Mouse (Mus musculus) hindlimb bud, embryonic 11.5 days (tissue): ENCODE results near the gene Daxx.
A peak's percentile ranks its signal among the peaks of the same experiment; 100 is the strongest.
"Not testable (repeated sequence)": the region's sequence is repeated elsewhere in the genome, so short reads cannot be mapped to it uniquely, and the experiment has no call there.

ENCODE experiments used
- DNase-seq: peaks from one replicate; pipeline ENCODE4 v3.0.0-alpha.2; 2012; ENCODE audit warnings: low read depth, low spot score; ENCODE audit errors: extremely low spot score

Daxx gene

GRCm38 (mm10) chr17:33909077-33909868 lies at the start of gene Daxx:
Gene Daxx (plus strand): TSS chr17:33909414.
- peak; percentile 85 for DNase-seq

GRCm38 (mm10) chr17:33865330-33866030 lies 43.7 kb upstream of the Daxx start:
- no peak for DNase-seq

DNA sequence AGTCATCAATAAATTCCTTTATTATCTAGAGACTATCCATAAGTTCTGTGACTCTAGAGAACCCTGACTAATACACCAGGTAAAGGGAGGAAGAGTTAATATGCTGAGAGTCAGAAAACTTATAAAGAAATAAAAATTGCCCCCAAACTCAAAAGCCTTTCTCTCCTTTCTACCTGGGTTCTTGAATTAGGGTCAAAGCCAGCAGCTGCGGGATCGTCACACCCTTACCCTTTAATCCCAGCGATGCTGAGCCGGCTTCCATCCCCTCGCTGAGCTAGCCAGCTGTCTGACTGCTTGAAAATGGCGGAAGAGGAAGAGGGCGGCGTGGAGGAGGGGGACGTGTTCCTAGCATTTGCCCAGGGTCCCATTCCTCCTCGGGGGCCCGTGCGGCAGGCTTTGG lies 35.7 kb upstream of the Daxx start, which contains the start of gene Gm7029:
Gene Gm7029, plus strand, starts transcription at position 301 of the 400 bp plus-strand sequence.
- not testable (repeated sequence) for DNase-seq

DNA sequence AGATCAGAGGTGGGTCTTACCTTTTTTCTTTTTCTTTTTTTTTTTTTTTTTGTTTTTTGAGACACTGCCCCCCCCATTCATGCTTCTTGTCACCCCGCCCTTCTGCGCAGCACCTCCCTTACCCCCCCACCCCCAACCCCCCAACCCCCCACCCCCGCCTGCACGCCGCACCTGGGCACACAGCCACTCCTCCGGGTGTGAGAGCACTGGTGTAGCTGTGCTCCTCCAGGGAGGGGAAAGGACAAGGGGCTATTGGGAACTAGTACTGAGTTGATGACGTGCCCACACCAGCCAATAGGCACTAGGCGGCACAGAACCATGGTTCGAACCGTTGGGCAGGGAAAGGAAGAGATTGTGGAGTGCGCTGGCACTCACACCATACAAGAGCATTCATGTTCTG lies 34.8 kb upstream of the Daxx start:
- no peak for DNase-seq

- DNase-seq: not testable (repeated sequence)
Measured at GRCm38 (mm10) chr17:33875797-33876196, 33.4 kb upstream of the Daxx start.

DNA sequence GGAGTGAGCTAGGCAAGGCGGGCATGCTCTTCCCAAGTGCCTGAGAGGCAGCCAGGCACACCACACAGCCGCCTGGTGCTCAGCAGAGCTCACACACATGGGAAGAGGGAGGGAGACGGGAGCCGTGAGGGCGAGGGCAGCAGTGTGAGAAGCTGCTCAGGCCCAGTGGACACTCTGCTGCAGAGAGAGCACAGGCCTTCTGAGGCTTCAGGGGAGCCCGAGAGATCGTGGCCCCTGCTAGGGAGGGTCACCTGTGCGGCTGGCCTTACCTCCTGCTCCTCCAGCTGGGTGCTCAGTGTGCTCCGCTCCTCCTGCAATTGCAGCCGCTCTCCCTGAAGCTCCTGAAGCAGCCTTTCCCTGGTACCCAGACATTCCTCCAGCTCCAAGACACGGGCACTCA lies 24.9 kb upstream of the Daxx start:
- DNase-seq: not testable (repeated sequence)

DNA sequence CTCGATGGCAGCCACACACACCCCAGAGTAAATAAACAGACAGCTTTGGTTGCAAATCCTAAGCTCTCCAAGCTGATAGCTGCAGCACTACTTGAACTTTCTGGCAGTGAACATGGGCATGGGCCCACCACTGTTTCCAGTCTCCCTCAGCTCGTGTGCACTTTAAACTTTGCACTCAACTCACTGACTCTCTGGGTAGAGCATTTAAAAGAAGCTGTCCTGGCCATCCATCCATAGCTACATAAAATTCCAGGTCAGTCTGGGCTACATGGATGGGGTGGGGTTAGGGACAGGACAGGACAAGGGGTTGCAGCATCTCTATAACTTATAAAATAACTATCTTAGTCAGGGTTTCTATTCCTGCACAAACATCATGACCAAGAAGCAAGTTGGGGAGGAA lies 21.4 kb upstream of the Daxx start:
- not testable (repeated sequence) for DNase-seq

- DNase-seq: not testable (repeated sequence)
Measured at GRCm38 (mm10) chr17:33888230-33888629, 21.0 kb upstream of the Daxx start.

DNA sequence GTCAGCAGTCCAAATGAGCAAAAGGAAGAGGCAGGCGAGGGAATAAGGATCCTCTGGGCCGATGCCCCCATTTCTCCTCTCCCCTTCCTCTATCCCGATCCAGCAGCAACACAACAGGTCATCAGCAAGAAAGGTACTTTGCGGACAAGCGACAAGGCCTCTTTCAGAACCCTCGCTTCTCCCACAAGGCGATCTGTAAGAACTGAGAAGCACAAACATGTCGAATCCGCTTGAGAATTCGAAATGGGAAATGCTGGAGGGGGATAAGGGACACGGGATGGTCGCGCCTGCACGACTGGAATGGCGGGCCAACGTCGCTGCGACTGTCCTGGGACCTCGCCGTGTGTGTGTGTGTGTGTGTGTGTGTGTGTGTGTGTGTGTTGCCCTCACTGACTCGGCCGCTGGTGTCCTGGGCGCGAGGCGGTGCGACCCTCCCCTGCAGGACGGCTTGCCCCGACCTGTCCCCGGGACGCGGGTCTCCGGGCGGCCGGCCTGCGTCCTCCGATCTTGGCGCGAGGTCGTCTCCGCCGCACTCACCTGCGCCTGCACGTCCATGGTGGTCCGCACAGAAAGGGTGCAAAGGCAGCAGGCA lies 19.2 kb upstream of the Daxx start:
- DNase-seq: not testable (repeated sequence)

DNA sequence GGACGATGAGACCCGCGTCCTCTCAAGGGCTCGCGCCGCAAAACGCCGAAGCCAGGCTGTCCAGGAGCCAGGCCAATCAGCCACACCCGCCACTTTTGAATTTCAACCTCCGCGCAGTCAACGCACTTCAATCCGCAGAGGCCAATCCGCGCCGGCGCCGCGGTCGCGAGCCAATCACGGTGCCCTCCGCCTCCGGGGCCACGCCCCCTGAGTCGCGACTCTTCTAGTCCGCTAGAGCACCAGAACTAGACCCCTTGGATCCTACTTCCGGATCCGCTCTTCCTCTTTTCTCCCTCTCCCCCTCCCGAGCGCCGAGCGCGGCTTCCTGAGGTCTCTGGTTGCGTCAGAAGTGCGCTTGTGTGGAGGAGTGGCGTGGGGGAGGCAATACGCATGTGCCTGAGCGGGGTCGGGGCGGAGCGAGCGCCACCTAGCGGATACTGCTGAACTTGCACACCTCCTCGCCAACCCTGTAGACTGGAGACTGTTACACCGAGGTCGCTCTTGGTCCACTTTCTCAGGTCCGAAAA lies 18.6 kb upstream of the Daxx start, which contains the start of gene Kifc1:
Gene Kifc1, minus strand, starts transcription at position 129 of the 527 bp plus-strand sequence.
- peak; percentile 99 for DNase-seq

GRCm38 (mm10) chr17:33891357-33891756 lies 17.9 kb upstream of the Daxx start:
- DNase-seq: no peak

GRCm38 (mm10) chr17:33891892-33892291 lies 17.3 kb upstream of the Daxx start:
- DNase-seq: not testable (repeated sequence)

DNA sequence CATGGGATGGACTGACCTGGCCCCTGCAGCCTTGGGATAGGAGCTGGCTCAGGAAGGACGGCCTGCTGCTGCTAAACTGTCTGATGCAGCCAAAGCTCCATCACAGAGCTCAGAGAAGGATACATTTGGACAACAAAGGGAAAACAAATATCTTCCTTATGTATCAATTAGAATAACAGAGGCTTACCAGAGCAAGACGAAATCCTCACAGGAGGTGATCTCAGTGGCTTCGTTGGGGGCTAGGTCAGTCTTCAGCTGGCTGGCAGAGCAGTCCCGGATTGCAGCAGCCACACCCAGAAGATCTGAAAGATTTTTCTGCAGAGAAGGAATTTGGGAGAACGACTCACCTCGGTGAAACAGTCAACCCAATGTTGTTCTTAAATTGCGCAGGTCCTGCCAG lies 16.8 kb upstream of the Daxx start:
- no peak for DNase-seq

DNA sequence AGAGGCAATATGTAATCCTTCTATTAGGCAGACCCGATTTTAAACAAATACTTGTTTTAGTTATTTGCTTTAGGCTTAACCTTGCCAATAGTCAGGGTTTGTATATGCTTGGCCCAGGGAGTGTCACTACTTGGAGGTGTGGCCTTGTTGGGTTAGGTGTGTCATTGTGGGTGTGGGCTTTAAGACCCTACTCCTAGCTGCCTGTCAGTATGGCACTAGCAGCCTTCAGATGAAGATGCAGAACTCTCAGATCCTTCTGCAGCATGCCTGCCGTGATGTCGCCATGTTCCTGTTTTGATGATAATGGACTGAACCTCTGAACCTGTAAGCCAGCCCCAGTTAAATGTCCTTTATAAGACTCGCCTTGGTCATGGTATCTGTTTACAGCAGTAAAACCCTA lies 16.2 kb upstream of the Daxx start:
- not testable (repeated sequence) for DNase-seq

GRCm38 (mm10) chr17:33897114-33897794 lies 12.0 kb upstream of the Daxx start:
- DNase-seq: no peak

- not testable (repeated sequence) for DNase-seq
Measured at GRCm38 (mm10) chr17:33898193-33898592, 11.0 kb upstream of the Daxx start.

DNA sequence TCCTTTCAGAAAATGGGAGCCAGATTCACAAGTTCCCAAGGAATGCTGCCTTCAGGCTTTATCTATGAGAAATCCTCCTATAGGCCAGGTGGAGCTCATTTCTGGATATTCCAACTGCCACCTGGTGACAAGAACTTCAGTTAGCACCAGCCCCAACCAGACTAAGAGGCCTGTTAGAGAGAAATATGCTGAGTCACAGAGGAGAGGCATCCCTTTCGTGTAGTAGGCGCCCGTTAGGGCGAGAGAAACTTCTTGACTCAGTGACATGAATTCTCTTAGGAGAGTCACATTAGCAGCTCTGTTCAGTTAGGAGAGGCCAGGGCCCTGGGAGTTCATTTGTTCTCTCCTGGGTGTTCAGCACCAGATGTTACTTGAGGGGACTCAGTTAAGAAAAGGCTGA lies 9.6 kb upstream of the Daxx start:
- no peak for DNase-seq

GRCm38 (mm10) chr17:33900281-33900988 lies 8.8 kb upstream of the Daxx start:
- no peak for DNase-seq

DNA sequence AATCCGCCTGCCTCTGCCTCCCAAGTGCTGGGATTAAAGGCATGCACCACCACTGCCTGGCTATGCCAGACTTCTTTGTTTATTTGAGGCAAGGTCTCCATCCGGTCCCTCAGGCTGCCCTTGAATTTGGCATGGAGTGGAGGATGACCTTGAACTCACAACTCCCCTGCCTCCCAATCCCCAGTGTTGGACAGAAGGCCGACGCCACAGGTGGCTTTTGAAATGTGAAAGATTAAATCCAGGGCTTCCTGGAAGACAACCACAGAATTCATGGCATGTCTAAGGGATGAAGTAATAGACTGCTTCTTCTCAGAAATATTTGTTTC lies 8.3 kb upstream of the Daxx start:
- no peak for DNase-seq

DNA sequence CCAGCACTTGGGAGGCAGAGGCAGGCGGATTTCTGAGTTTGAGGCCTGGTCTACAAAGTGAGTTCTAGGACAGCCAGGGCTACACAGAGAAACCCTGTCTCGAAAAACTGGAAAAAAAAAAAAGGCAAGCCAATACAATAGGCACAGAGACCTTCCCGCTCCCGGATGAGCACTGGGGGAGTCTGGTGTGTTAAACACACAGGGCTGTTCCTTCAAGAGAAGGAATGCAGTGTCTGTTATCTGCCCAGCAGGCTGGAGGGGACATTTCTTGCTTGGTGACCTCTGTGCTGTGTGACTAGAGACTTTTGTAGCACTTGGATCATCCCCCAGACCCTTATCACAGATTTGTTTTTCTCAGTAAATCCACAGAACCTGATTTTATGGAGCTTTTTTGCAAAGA lies 7.6 kb upstream of the Daxx start:
- DNase-seq: no peak
